Mouse (Mus musculus) left cerebral cortex, adult 18-20 months (tissue): Measurements from ENCODE around the gene Pdcd2. TPM values are rescaled to one million over a fixed set of nuclear protein-coding genes. Genes with fewer than 3 reads are reported as not detected.
A peak's percentile ranks its signal among the peaks of the same experiment; 100 is the strongest.
"Not testable (repeated sequence)": the region's sequence is repeated elsewhere in the genome, so short reads cannot be mapped to it uniquely, and the experiment has no call there.

Experiments used
- DNase-seq, 2 experiments: peaks; one replicate each; pipeline ENCODE4 v3.0.0; 2021 to 2022; ENCODE audit warnings: low spot score in 2 of 2, mixed read lengths in 1 of 2
- long read RNA-seq, 2 experiments: library from polyadenylated mRNA; stranded (forward); transcript quantifications; one replicate each; pipeline ENCODE4 v2.0.0; 2021
- total RNA-seq, 2 experiments: library from RNA; stranded (reverse); gene quantifications; 2 replicates each; pipeline ENCODE4 v1.2.3; 2021

The Pdcd2 gene
- 10 to 100 TPM; 17.6 to 22.0 TPM for total RNA-seq
- long read RNA-seq, experiment 1, transcript Pdcd2-201 (6 exons, 1,120 nt) = major isoform, 13 of 23 reads
- long read RNA-seq, experiment 1, partial matches to known transcripts = 6 of 23 reads
- long read RNA-seq, experiment 1, other reads (novel, unspliced or antisense) = 4 of 23 reads
- long read RNA-seq, experiment 2, transcript Pdcd2-201 (6 exons, 1,120 nt) = major isoform, 8 of 16 reads
- long read RNA-seq, experiment 2, partial matches to known transcripts = 4 of 16 reads
- long read RNA-seq, experiment 2, other reads (novel, unspliced or antisense) = 4 of 16 reads

DNA sequence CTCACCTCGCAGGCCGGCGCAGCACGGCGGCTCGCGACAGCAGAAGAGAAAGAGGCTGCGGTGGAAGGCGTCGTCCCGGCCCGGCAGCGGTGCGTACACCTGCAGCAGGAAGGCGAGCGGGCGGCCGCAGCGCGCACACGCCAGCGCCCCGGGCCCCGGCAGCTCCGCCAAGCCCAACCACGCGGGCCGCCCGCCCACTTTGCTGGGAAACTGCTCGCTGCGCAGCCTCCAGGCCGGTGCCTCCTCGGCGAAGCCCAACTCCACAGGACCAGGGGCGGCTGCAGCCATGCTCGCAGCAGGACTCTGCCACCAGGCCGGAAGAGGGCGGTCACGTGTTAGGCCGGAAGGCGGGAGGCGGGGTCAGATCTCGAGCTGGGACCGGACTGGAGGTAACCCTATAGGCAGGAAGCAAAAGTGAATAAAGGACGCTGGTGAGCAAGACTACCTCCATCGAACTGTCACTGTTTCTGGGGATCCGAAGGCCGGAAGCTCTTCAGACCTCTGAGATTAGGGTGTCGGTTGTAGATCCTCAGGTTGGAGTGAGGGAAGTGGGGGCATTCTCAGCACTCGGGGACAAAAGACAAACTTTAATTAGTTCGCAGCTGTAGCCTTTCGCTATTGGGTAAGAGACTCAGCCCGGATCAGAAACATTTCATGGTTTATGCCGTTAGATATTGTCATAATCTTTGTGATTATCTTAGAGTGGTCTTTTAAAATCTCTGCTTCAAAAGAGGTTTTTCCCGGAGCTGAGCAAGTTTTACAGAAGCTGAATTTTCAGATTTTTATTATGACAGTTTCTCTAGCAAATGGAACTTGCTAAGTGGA is at the start of gene Pdcd2:
Gene Pdcd2 (minus strand): TSS at position 316 of the 825 bp plus-strand sequence.
- peak; percentile 93 to 95 for DNase-seq

GRCm38 (mm10) chr17:15575056-15575455 is 48.0 kb upstream of the Pdcd2 start:
- no peak for DNase-seq

DNA sequence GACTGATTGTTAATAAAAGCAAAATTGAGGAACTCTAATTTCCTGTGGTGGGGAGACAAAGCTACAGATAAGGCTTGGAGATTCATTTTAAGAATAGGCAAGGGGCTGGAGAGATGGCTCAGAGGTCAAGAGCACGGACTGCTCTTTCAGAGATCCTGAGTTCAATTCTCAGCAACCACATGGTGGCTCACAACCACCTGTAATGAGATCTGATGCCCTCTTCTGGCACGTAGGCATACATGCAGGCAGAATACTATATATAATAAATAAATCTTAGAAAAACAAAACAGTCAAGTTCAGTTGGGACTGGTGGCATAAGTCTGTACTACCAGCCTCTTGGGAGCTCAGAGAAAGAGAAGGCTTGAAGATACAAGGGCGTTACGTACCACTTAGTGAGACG is 39.8 kb upstream of the Pdcd2 start:
- DNase-seq = no peak

GRCm38 (mm10) chr17:15564928-15565300 is 37.8 kb upstream of the Pdcd2 start:
- peak in 1 of 2 experiments; percentile 5 for DNase-seq

DNA sequence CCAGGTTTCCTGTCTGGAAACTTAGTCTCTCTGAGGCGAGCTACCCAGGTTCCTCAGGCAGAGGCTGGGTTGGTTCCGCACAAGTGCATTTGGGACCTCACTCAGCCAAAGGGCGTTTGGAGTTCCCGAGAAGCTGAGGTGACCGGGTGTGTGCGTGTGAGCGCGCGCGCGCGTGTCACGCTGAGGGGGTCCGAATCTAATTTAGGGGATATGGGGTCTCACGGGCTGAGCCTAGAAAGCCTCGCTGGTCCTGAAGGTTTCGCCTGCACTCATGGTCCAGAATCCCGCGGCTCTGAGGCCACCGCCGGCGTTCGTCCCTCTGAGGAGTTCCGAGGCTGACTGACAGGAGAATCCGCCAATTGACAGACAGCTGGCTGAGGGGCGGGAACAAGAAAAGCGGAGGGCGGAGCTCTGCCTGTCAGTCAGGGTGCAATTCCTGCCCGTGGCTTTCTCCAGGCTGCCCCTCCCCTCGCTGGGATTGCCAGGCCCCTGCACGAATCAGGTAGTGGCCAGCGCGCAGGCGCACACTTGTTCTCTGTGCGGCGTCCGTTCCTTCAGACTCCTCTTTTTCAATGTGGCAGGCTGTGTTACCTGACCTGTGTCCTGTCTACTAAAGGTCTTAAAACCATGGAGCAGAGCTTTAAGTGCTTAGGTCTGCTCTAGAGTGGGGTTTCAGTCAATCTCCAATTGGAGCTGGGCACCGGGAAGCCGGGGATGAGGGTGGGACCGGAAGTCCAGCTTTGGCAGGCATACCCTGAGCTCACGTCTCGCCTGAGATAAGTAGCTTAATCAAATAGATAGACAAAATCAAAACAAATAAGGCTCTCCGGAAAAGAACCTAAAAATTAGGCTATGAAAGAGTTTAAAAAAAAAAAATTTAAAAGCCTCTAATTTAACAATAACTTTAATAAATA is 37.2 kb upstream of the Pdcd2 start, which contains the start of gene Prdm9:
Gene Prdm9 (minus strand): TSS at position 341 of the 914 bp plus-strand sequence.
- peak; percentile 100 for DNase-seq

GRCm38 (mm10) chr17:15559946-15560345 is 32.8 kb upstream of the Pdcd2 start:
- DNase-seq = no peak

DNA sequence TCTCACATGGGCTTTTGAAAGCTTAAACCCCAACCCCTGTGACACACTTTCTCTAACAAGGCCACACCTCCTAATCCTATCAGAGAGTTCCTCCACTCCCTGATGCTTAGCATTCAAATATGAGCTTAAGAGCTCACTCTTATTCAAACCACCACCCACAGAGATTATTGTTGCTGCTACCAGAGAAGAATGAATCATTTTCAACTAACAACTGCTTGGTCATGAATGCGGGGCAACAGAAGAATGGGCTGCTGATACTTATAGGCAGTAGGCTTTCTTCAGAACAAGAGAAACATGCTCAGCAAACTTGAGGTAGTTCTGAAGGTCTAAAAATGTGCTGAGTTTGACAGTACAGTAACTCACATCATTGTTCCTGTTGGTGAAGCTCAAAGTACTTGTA is 22.6 kb upstream of the Pdcd2 start:
- no peak for DNase-seq

- no peak for DNase-seq
Measured at GRCm38 (mm10) chr17:15546440-15546839, 19.3 kb upstream of the Pdcd2 start.

DNA sequence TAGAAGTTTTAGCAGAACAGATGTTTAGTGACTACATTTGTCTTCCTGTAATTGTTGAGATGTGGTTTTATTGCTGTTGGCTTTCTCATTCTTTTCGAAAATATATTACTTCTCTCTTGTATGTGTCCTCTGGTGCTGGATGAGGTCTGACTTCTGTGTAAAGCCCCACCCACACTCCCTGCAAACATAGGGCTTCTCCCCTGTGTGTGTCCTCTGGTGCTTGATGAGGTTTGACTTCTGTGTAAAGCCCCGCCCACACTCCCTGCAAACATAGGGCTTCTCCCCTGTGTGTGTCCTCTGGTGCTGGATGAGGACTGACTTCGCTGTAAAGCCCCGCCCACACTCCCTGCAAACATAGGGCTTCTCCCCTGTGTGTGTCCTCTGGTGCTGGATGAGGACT is 16.8 kb upstream of the Pdcd2 start:
- DNase-seq = not testable (repeated sequence)

DNA sequence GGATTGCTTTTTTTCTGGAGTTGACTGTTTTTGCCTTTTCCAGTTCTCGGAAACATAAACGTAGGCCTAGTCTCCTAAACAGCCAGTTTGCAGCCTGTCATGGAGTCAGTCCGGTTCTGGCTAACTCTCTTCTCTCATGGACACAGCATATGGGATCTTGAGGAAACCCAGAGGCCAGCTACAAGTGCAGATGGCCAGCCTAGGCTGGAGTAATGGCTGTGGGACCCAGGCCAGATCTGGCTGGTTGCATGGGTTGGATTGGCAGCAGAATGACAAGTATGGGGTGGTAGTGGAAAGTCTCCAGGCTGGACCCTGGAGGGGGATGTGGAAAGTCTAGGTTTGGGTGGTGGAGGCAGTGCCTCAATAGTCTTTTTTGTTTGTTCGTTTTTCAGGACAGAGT is 13.2 kb upstream of the Pdcd2 start:
- no peak for DNase-seq

- DNase-seq = no peak
Measured at GRCm38 (mm10) chr17:15536457-15536904, 9.4 kb upstream of the Pdcd2 start.

- no peak for DNase-seq
Measured at GRCm38 (mm10) chr17:15535943-15536342, 8.8 kb upstream of the Pdcd2 start.

- DNase-seq = peak; percentile 57 to 65
Measured at GRCm38 (mm10) chr17:15535162-15535800, 8.2 kb upstream of the Pdcd2 start.

DNA sequence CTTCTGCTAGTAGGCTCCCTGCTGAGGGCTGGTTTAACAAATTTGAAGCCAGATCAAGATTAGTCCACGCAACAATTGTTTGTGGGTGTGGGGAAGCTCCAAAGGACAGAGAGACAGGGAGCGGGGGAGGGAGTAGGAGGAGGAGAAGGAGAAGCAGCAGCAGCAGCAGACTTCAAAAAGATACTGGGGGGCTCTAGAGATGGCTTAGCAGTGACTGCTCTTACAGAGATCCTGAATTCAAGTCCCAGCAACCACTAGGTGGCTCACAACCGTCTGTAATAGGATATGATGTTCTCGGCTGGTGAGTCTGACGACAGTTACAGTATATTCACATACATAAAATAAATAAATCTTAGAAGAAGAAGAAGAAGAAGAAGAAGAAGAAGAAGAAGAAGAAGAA is 3.0 kb upstream of the Pdcd2 start:
- DNase-seq = peak; percentile 48 to 50

DNA sequence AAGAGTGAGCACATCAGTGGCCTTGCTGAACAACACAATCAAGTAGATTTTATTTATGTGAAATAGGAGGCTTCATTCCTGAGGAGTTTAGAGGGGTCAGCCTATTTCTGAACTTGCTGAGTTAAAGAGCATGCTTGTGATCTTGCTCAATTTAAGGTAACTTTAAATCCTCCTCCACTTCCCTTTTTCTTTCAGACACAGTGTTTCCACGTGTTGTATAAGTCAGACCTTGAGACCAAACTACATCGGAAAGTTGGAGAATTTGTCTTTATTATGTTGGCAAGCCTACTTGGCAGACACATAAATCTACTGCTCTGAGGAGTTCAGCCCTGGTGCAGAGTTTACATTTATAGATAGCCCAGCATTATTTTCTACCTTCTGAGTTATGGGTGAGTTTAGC is 1.8 kb upstream of the Pdcd2 start:
- no peak for DNase-seq

GRCm38 (mm10) chr17:15527811-15528136 is 673 bp upstream of the Pdcd2 start:
- DNase-seq = no peak

GRCm38 (mm10) chr17:15526304-15526703 is 797 bp downstream of the Pdcd2 start:
- DNase-seq = no peak

DNA sequence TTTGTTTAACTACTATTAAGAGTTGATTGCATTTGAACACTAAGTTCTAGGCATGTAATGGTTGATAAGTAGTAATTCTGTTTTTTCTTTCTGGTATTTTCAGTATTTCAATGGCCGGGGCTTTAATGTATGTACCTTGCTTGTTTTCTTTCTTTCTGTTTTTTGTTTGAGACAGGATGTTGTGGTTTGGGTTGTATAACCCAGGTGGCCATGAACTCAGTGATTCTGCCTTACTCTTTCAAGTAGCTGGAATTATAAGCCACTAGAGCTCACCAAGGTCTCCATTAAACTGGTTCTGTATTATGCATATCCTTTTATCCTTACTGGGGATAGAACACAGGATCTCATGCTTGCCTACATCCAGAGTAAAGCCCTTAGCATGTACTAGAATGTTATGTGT is 8.3 kb downstream of the Pdcd2 start:
- DNase-seq = no peak

- DNase-seq = no peak
Measured at GRCm38 (mm10) chr17:15518186-15518585, 8.9 kb downstream of the Pdcd2 start.

DNA sequence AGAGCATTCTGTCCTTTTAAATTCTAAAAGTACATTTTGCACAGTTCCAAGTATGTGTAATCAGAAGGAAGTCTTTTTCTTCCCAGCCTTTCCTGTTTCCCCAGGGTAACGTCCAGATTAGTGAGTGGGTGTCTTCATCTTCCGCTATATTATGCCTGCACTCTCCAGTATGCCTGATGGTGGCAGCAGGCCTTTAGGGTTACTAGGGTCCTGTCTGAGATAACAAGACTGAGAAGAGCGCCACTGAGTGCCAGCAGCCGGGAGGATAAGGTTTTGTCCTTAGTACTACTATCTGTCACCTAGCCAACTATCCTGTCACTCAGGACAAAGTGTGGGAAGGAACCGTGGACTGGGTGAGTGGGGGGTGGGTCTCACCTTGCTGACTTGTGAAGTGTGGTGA is 9.3 kb downstream of the Pdcd2 start:
- no peak for DNase-seq

GRCm38 (mm10) chr17:15510694-15511093 is 16.4 kb downstream of the Pdcd2 start:
- no peak for DNase-seq
